Mouse (Mus musculus): ENCODE measurements around the gene Slc12a8. TPM values are rescaled to one million over a fixed set of nuclear protein-coding genes. Genes with fewer than 3 reads are reported as not detected.

Slc12a8 gene
- polyA plus RNA-seq, 1 experiment from 2014 or later: 0.14 TPM

DNA sequence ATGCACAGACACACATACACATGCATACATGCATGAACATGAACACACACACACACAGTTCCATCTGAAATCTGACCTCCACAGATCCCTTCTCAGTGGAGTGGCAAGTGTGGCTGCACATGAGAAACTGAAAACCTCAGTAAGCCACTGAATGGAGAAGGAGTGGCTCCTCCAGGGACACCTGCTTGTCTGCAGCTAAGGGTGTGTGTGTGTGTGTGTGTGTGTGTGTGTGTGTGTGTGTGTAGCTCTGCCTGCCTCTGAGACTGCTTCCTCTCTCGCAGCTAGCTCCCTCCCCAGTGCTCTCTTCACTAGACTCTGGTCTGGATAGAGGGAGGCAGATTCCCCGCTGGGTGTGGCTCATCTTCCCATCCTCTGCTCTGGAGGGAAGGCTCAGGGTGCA is 92.4 kb downstream of the Slc12a8 start:
- Histone ChIP-seq H3K36me3 (ENCODE audit: control insufficient read depth, insufficient read depth) (no peaks in the 10 kb centered on the region), H3K4me1 (ENCODE audit: control insufficient read depth, low read depth, low read length) (no peaks in the 10 kb centered on the region), H3K27me3 (ENCODE audit: control insufficient read depth, insufficient read depth, low read depth, low read length) (no peaks in the 10 kb centered on the region), H3K9ac (ENCODE audit: low read depth, low read length) (no peak overlapping the region), H3K4me3 (ENCODE audit: low read depth, low read length) (no peak overlapping the region), H3K9me3 (replicated peaks; ENCODE audit: control insufficient read depth, low read length) (no peaks in the 10 kb centered on the region), H3K27ac (ENCODE audit: low read length) (no peak overlapping the region), H3K4me2 (ENCODE audit: low read depth, low read length) (no peak overlapping the region)
- no peak for ATAC-seq (ENCODE audit: low read depth)
- 47% methylated on average over 2 of the region's 2 CpGs for WGBS (ENCODE audit: insufficient replicate concordance)

DNA sequence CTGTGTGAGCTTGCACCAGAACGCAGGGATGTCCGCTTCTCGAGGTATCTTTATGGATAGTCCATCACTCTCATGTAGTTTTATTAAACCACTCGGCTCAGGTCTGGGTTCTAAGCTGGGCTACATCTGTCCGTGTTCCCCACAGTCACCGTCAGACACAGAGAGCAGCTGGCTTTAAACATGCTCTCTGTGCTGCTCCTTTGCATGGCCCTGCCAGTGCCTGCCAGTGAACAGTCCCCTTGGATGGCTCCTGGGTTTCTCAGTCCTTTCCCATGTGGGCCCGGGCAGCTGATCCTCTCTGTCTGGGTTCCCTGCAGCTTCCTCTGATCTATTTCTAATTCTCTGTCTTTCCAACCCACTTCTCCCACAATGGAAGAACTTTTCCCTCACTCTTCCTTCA is 93.3 kb downstream of the Slc12a8 start:
- Histone ChIP-seq H3K4me1 (ENCODE audit: control insufficient read depth, low read depth, low read length) (no peaks in the 10 kb centered on the region), H3K27ac (ENCODE audit: low read length) (no peak overlapping the region), H3K9ac (ENCODE audit: low read depth, low read length) (no peak overlapping the region), H3K27me3 (ENCODE audit: control insufficient read depth, insufficient read depth, low read depth, low read length) (no peaks in the 10 kb centered on the region), H3K4me2 (ENCODE audit: low read depth, low read length) (no peak overlapping the region), H3K4me3 (ENCODE audit: low read depth, low read length) (no peak overlapping the region), H3K36me3 (ENCODE audit: control insufficient read depth, insufficient read depth) (no peaks in the 10 kb centered on the region), H3K9me3 (replicated peaks; ENCODE audit: control insufficient read depth, low read length) (no peaks in the 10 kb centered on the region)
- 70% methylated on average over 7 of the region's 7 CpGs for WGBS (ENCODE audit: insufficient replicate concordance)
- ATAC-seq (ENCODE audit: low read depth): no peak

DNA sequence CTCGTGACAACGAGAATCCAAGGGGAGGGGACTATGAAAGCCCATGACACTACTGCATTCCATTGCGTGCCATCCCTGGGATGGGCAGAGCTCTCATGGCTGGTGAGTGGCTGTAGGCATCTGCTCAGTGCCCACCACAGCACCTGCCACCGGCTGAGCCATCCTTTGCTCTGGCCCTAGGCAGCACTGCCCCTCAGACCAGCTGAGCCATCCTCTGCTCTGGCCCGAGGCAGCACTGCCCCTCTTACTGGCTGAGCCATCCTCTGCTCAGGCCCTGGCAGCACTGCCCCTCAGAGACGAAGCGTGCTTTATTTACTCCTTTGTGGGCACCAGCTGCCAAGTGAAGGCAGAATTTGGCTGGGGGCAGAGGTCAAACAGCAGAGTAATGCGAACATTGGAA is 94.2 kb downstream of the Slc12a8 start:
- no peak for ATAC-seq (ENCODE audit: low read depth)
- H3K9ac ChIP-seq (ENCODE audit: low read depth, low read length): no peak overlapping the region
- no peaks in the 10 kb centered on the region for H3K36me3 ChIP-seq (ENCODE audit: control insufficient read depth, insufficient read depth)
- no peaks in the 10 kb centered on the region for H3K4me1 ChIP-seq (ENCODE audit: control insufficient read depth, low read depth, low read length)
- no peaks in the 10 kb centered on the region for H3K27me3 ChIP-seq (ENCODE audit: control insufficient read depth, insufficient read depth, low read depth, low read length)
- H3K4me3 ChIP-seq (ENCODE audit: low read depth, low read length): no peak overlapping the region
- H3K27ac ChIP-seq (ENCODE audit: low read length): no peak overlapping the region
- WGBS (ENCODE audit: insufficient replicate concordance): 55% methylated on average over 8 of the region's 8 CpGs
- no peaks in the 10 kb centered on the region for H3K9me3 ChIP-seq (replicated peaks; ENCODE audit: control insufficient read depth, low read length)
- H3K4me2 ChIP-seq (ENCODE audit: low read depth, low read length): no peak overlapping the region

DNA sequence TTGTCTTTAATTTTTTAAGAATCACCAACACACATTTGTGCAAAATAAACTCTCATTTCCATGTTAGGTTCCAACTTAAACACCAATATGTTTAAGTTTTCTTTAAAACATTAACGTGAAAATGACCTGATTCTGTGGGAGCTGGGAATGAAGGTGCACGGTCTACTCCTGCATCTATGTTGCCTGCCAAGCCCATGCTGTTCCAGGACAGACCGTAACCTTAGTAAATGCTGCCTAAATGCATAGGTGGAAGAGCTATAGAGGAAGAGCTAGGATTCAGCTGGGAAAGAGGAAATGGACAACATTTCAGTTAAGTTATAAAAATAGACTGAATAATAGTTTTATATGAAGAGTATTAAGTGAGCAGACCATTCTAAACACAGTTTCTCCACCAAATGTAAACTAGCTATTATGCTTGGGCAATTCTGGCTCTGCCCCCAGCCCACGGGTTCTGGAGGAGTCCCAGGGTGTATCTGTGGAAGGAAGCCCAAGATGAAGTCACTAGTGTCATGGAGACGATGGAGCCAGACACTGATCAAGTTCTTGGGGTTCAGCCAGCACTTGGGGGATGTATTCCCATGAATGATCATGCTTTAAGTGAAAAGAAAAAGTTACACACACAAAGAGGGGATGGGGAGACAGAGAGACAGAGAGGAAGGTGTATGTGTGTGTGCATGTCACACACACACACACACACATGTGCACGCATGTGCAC is 95.1 kb downstream of the Slc12a8 start:
- Histone ChIP-seq H3K36me3 (ENCODE audit: control insufficient read depth, insufficient read depth) (no peaks in the 10 kb centered on the region), H3K9me3 (replicated peaks; ENCODE audit: control insufficient read depth, low read length) (no peaks in the 10 kb centered on the region), H3K27ac (ENCODE audit: low read length) (no peak overlapping the region), H3K4me1 (ENCODE audit: control insufficient read depth, low read depth, low read length) (no peaks in the 10 kb centered on the region), H3K27me3 (ENCODE audit: control insufficient read depth, insufficient read depth, low read depth, low read length) (no peaks in the 10 kb centered on the region), H3K4me2 (ENCODE audit: low read depth, low read length) (no peak overlapping the region), H3K9ac (ENCODE audit: low read depth, low read length) (no peak overlapping the region), H3K4me3 (ENCODE audit: low read depth, low read length) (no peak overlapping the region)
- 60% methylated on average over 6 of the region's 6 CpGs for WGBS (ENCODE audit: insufficient replicate concordance)
- ATAC-seq (ENCODE audit: low read depth): no peak

DNA sequence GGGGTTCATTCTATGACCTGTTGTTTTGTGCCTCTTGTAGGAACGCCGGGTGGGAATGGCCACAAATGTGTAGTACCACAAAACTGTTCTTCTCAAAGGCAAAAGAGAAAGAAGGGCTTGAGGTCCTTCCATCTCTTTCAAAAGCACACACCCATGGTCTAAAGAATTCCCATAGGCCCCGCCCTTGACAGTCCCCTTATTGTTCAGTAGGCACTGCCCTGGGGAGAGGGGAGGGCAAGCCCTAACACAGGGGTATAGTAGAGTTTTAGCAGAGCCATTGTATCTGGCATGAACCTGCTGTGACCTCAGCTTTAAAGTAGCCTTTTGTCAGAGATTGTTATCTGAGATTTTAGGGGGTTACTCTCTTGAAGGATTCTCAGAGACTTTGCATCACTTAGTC is 98.9 kb downstream of the Slc12a8 start:
- no peaks in the 10 kb centered on the region for H3K9me3 ChIP-seq (replicated peaks; ENCODE audit: control insufficient read depth, low read length)
- H3K4me2 ChIP-seq (ENCODE audit: low read depth, low read length): no peak overlapping the region
- H3K9ac ChIP-seq (ENCODE audit: low read depth, low read length): no peak overlapping the region
- WGBS (ENCODE audit: insufficient replicate concordance): 62% methylated on average over 3 of the region's 3 CpGs
- no peak overlapping the region for H3K4me3 ChIP-seq (ENCODE audit: low read depth, low read length)
- ATAC-seq (ENCODE audit: low read depth): no peak
- no peaks in the 10 kb centered on the region for H3K27me3 ChIP-seq (ENCODE audit: control insufficient read depth, insufficient read depth, low read depth, low read length)
- H3K27ac ChIP-seq (ENCODE audit: low read length): no peak overlapping the region
- no peaks in the 10 kb centered on the region for H3K36me3 ChIP-seq (ENCODE audit: control insufficient read depth, insufficient read depth)
- no peaks in the 10 kb centered on the region for H3K4me1 ChIP-seq (ENCODE audit: control insufficient read depth, low read depth, low read length)

DNA sequence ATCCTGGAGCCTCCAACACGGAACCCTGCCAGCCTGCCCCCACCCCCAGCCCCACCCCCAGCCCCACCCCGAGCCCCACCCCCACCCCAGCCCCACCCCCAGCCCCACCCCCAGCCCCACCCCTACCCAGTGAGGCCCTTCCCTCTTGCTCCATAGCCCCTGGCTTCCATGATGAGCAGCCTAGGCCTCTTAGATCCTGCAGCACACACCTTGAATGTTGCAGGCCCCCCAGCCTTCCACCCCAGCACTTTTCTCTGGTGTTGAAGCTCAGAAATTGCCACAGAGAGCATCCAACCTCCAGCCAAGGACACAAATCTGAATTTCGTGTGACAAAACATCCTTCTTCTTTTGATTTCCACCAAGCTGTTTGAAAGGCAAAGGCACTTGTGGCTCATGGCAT is 104.7 kb downstream of the Slc12a8 start:
- Histone ChIP-seq H3K4me3 (ENCODE audit: low read depth, low read length) (no peak overlapping the region), H3K9me3 (replicated peaks; ENCODE audit: control insufficient read depth, low read length) (no peaks in the 10 kb centered on the region), H3K27ac (ENCODE audit: low read length) (no peak overlapping the region), H3K4me2 (ENCODE audit: low read depth, low read length) (no peak overlapping the region), H3K27me3 (ENCODE audit: control insufficient read depth, insufficient read depth, low read depth, low read length) (no peaks in the 10 kb centered on the region), H3K4me1 (ENCODE audit: control insufficient read depth, low read depth, low read length) (no peaks in the 10 kb centered on the region), H3K36me3 (ENCODE audit: control insufficient read depth, insufficient read depth) (no peaks in the 10 kb centered on the region), H3K9ac (ENCODE audit: low read depth, low read length) (no peak overlapping the region)
- no peak for ATAC-seq (ENCODE audit: low read depth)
- WGBS (ENCODE audit: insufficient replicate concordance): 58% methylated on average over 2 of the region's 3 CpGs

DNA sequence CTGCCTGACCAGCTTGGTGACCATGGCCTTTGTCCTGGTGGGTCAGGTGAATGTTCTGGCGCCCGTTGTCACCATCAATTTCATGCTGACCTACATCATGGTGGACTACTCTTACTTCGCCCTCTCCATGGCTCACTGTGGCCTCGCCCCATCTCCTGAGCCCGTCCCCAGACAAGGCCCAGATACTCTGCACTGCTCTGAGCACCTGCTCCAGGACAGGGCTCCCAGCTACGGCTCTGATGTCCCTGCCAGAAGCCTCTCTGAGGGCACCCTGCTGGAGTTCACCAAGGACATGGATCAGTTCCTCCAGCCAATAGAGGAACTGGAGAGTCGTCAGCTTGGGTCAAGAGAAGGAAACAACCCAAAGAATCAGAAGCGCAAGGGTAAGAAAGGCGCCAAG is 107.5 kb downstream of the Slc12a8 start:
- WGBS (ENCODE audit: insufficient replicate concordance): 80% methylated on average over 9 of the region's 9 CpGs
- H3K4me1 ChIP-seq (ENCODE audit: control insufficient read depth, low read depth, low read length): no peaks in the 10 kb centered on the region
- no peaks in the 10 kb centered on the region for H3K27me3 ChIP-seq (ENCODE audit: control insufficient read depth, insufficient read depth, low read depth, low read length)

DNA sequence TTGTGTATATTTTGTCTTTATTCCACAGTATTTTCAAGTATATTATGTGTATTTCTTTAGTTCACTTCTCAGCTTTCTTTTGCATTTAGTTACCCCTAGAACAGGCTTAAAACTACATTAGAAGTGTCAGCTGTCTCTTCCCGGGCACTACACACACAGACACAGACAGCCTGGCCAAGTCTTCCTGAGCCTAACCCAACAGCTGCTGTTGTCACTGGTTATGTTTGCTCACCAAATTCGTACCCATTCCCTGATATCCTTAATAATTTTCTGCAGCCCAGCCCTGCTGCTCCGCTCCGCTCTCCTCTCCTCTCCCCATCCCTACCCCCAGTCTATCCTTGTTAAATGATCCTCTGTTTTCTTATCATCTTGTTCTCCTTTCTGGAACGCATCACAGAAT is 112.4 kb downstream of the Slc12a8 start:
- no peaks in the 10 kb centered on the region for H3K27me3 ChIP-seq (ENCODE audit: control insufficient read depth, insufficient read depth, low read depth, low read length)
- no peak for ATAC-seq (ENCODE audit: low read depth)
- no peaks in the 10 kb centered on the region for H3K9me3 ChIP-seq (replicated peaks; ENCODE audit: control insufficient read depth, low read length)
- no peak overlapping the region for H3K4me2 ChIP-seq (ENCODE audit: low read depth, low read length)
- no peak overlapping the region for H3K9ac ChIP-seq (ENCODE audit: low read depth, low read length)
- H3K4me3 ChIP-seq (ENCODE audit: low read depth, low read length): no peak overlapping the region
- 67% methylated on average over 5 of the region's 5 CpGs for WGBS (ENCODE audit: insufficient replicate concordance)
- H3K27ac ChIP-seq (ENCODE audit: low read length): no peak overlapping the region
- H3K36me3 ChIP-seq (ENCODE audit: control insufficient read depth, insufficient read depth): no peaks in the 10 kb centered on the region
- no peaks in the 10 kb centered on the region for H3K4me1 ChIP-seq (ENCODE audit: control insufficient read depth, low read depth, low read length)

More for the DNA sequence above, 107.5 kb downstream of the Slc12a8 start:
- Histone ChIP-seq H3K36me3 (ENCODE audit: control insufficient read depth, insufficient read depth) (no peaks in the 10 kb centered on the region), H3K27ac (ENCODE audit: low read length) (no peak overlapping the region), H3K9me3 (replicated peaks; ENCODE audit: control insufficient read depth, low read length) (no peaks in the 10 kb centered on the region), H3K4me3 (ENCODE audit: low read depth, low read length) (no peak overlapping the region), H3K9ac (ENCODE audit: low read depth, low read length) (no peak overlapping the region), H3K4me2 (ENCODE audit: low read depth, low read length) (no peak overlapping the region)
- ATAC-seq (ENCODE audit: low read depth): no peak

DNA sequence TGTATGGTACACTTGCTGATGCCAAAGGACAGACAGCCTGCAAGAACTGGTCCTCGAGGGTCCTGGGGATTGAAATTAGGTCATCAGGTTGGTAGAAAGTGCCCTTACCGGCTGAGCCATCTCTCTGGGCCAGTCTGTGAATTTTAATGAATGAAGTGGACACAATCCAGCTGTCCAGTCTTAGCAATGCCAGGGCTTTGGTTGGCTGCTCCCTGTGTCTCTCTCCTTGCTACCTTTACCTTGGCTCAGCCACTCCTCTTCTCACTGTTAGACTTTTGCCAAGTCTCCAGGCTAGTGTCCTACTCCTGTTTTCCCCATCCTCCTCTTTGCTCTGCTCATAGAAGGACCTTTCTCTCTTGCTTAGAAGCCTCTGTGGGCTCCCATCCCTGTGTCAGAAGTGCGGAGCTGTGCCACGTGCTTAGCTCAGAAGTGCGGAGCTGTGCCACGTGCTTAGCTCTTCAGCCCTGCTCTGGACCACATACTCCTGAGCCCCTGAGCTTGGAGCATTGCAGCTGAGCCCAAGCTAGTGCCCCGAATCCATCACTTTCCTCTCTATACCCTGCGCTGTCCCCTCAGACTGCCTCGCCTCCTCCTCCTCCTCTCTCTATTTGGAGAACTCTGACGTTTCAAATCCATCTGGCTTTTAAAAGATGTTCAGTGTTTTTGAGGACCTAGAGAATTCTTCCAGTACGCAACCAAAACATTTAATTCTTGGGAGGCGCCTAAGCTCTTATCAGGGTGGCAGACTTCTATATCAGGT is 118.9 kb downstream of the Slc12a8 start:
- Histone ChIP-seq H3K27ac (ENCODE audit: low read length) (no peak overlapping the region), H3K27me3 (ENCODE audit: control insufficient read depth, insufficient read depth, low read depth, low read length) (no peaks in the 10 kb centered on the region), H3K4me1 (ENCODE audit: control insufficient read depth, low read depth, low read length) (no peaks in the 10 kb centered on the region), H3K9ac (ENCODE audit: low read depth, low read length) (no peak overlapping the region), H3K4me2 (ENCODE audit: low read depth, low read length) (no peak overlapping the region), H3K9me3 (replicated peaks; ENCODE audit: control insufficient read depth, low read length) (no peaks in the 10 kb centered on the region), H3K36me3 (ENCODE audit: control insufficient read depth, insufficient read depth) (no peaks in the 10 kb centered on the region), H3K4me3 (ENCODE audit: low read depth, low read length) (no peak overlapping the region)
- ATAC-seq (ENCODE audit: low read depth): no peak
- WGBS (ENCODE audit: insufficient replicate concordance): 59% methylated on average over 12 of the region's 12 CpGs

All from liver, embryonic 16.5 days (tissue).